Mouse (Mus musculus) thymus, adult 18-20 months (tissue): Measurements from ENCODE around the gene Nat14.

Experiments
- DNase-seq, 2 experiments: peaks; one replicate each; pipeline ENCODE4 v3.0.0; 2022; ENCODE audit warnings: mixed read lengths in 2 of 2

Nat14 gene

DNA sequence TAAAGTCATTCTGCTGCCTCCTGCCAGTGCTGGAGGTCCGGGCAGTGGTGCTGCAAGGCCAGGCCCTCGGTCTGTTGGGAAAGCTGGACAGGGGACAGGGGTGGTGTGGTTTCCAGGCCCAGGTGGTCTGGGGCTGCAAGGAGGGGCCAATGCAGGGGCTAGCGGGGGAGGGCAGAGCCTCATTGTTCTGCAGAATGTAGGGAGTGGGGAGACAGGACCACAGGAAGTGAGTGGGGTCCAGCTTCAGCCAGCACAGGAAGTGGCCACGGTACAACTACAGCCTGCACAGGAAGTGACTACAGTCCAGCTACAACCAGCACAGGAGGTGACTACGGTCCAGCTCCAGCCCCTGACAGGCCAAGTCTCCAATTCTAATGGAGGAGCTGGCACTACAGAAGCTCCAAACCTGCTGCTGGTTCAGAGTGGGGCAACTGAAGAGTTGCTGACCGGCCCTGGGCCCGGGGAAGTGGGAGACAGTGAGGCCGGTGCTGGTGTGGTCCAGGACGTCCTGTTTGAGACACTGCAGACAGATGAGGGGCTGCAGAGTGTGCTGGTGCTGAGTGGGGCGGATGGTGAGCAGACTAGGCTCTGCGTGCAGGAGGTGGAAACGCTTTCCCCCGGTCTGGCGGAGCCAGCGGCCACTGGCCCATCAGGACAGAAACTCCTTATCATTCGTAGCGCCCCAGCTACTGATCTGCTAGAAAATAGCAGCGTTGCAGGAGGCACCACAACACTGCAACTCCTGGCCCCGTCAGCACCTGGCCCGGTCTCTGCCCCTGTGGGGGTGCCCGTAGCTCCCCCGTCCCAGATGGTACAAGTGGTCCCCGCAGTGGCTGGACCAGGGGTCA lies 628 bp upstream of the Nat14 start:
- no peak for DNase-seq

DNA sequence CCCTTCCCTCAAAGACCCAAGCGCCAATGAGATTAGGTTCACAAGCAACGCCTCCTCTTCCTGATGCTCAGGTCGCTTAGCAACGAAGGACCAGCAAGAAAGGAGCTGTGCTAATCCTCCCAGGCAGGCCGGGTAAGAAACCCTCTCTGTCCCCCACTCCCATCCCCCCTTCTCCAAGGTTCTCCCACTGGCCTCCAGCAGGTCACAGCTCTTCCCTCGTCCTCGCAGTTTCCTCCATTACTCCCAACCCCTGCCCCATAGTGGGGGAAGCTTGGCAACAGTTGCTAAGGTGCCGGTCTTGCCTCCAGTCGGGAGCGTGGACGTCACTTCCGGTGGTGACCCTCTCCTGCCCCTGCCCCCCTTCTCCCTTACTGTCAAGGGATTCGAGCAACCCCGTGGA lies 680 bp downstream of the Nat14 start:
- no peak for DNase-seq

DNA sequence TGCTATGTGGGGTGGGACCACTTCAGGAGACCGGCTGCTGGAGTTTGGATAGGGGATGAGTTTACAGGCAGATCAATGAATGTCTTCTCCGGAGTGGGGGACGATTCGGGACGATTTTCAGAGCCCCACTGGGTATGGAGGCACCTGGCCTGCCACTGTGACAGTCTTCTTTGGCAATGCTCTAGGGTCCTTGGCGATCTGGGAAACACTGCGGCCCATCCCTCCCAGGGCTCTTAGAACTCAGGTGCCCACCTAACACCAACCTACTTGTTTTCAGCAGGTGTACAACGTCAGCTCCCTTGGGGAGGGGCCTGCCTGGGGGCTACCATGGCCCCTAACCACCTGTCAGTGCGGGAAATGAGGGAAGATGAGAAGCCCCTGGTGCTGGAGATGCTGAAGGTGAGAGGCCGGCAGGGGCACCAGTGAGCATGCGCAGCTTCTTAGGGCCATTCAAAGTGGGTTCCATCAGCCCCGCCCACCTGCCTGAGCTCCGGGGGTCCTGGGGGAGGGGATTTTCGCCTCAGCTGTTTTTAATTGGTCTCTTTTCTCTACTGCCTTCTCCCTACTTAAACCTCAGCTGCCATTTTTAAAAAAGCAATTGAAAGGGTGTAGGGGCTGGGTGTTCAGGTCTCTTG lies 1.2 kb downstream of the Nat14 start:
- no peak for DNase-seq

DNA sequence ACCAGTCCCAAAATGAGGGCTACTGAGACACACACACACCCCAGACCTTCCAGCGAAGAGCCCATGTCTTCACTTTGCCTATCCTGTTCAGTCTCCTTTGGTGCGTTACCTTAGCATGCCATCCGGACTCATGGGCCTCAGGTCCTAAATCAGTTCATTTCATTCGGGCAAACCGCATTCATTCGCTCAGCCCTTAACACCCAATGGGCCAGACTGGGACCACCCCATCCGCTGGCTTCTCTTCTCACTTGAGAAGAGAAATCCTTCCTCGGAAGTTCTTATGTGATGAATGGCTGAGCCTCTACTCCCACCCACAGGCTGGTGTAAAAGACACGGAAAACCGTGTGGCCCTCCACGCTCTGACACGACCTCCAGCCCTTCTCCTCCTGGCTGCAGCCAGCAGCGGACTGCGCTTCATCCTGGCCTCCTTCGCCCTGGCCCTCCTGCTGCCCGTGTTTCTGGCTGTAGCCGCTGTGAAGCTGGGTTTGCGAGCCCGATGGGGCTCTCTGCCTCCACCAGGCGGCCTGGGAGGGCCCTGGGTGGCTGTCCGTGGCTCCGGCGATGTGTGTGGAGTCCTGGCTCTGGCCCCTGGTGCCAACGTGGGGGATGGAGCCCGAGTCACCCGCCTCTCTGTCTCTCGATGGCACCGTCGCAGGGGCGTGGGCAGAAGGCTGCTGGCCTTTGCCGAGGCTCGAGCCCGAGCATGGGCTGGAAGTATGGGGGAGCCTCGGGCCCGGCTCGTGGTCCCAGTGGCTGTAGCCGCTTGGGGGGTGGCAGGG lies 1.9 kb downstream of the Nat14 start:
- DNase-seq, result no peak

DNA sequence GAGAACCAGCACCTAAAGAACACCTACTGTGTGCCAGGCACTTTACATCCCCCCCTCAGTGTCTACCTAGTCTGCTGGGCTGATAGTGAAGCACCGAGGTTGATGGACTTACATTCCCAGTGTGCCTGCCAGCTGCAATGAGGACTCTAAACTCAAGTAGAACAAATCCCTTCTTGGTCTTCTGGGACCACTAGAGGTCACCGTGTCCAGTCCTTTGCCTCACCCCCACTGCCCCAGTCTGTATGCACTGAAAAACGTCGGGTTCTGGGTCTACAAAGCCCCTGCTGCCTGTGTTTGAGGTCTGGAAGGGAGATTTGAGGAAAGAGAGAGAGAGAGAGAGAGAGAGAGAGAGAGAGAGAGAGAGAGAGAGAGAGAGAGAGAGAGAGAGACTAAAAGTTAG lies 2.7 kb downstream of the Nat14 start:
- DNase-seq, result no peak

DNA sequence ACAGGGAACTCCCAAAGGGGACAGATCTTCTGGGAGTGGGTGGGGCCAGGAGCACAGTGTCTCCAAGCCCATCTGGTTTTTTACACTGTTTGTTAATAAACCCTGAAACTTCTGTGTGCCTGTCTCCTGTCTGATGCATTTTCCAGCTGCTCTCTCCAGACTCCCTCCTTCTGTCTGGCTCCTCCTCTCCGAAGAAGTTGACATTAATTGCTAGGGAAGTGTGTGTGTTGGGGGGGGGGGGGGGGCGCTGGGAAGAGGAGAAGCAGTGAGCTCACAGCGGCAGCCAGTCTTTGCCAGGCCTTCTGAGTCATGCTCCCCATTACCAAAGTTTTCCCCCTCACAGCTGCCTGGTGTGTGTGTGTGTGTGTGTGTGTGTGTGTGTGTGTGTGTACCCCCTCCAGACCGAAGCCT lies 3.1 kb downstream of the Nat14 start:
- no peak for DNase-seq

DNA sequence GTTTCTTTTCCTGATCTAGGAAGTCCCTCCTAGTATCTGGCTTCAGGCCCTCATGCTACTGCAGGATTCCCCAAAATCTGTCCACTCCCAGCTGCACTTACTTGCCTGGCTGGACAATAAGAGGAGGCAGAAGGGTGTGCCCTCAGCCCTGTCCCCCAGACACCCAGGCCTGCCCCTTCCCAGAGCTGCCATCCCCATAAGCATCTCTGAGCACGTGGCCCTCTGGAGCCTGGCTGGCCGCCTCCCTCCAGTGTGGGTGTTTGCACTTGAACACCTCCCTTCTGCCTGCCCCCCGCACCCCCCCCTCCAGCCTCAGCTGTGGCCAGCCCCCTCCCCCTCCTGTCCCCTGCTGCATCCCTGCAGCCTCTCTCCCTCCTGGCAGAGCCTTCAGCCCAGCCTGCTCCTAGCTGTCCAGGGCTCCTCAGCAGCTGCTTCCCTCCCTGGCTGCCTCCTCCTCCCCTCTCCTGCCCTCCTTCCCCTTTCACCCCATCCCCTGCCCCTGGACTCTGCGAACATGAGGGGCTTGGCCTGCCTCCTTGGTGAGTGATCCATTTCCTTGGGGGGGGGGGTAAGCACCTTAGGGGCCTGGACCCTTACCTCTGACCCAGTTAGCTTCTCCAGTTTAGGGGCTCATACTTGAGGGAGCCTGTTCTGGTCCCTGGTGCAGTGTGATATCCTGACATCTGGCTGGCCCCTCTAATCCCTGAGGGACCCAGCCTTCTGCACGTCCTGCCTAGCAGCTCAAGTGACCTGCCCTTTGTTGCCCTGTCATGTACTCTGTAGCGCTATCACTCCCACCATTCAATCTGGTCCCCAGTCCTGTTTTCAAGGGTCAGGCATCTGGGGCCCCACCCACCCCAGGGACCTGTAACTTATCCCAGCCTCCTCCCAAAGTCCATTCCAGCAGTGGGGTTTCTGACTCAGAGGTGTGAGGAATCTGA lies 3.9 kb downstream of the Nat14 start, which contains the start of gene Ssc5d:
TSS of gene Ssc5d (plus strand) at position 345 of the 941 bp plus-strand sequence.
- DNase-seq, result no peak

DNA sequence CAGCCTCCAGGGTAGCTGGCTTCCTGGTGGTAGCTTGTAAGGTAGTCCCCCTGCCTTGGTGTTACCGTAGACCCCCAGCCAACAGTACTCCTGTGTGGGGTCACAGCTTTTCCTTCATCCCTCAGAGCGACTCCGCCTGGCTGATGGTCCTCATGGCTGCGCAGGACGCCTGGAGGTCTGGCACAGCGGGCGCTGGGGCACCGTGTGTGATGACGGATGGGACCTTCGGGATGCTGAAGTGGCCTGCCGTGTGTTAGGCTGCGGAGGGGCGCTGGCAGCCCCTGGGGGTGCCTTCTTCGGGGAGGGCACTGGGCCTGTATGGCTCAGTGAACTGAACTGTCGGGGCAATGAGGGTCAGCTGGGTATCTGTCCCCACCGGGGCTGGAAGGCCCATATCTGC lies 5.0 kb downstream of the Nat14 start:
- no peak for DNase-seq

DNA sequence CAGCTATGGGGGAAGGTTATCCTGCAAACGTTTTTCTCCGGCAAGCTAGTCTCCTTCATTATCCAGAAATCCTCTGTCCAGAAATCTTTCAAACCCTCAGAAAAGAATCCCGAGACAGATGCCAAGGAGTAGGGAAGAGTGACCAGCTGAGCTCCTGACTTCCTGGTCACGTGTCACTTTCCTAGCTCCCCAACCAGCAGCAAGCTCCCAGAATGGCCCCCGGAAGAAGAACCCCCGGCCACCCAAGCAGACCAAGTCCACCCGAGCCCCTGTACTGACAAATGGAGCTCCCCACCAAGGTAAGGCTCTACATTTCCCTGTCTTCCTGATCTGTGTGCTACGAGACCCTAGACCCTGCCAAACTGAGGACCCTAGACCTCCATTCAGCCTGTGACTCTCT lies 5.9 kb downstream of the Nat14 start:
- DNase-seq, result no peak

DNA sequence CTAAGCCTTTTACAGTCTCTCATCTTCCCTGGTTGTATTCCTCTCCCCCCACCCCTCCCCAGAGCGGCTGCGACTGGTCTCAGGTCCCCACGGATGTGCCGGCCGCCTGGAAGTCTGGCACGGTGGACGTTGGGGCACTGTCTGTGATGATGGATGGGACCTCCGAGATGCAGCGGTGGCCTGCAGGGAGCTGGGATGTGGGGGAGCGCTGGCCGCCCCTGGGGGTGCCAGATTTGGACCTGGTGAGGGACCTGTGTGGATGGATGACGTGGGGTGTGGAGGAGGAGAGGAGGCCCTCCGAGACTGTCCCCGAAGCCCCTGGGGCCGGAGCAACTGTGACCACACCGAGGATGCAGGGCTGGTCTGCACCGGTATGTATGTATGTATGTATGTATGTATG lies 6.5 kb downstream of the Nat14 start:
- DNase-seq, result no peak

DNA sequence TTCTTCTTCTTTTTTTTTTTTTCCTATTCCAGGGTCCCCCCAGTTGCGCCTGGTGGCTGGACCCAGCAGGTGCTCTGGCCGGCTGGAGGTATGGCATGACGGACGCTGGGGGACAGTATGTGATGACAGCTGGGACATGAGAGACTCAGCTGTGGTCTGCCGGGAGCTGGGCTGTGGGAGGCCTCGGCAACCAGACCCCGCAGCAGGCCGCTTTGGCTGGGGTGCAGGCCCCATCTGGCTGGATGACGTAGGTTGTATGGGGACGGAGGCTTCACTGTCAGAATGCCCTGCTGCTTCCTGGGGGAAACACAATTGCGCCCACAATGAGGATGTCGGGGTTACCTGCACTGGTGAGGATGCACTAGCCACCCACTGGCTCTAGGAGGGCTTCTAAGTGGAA lies 11.3 kb downstream of the Nat14 start:
- DNase-seq, result no peak

DNA sequence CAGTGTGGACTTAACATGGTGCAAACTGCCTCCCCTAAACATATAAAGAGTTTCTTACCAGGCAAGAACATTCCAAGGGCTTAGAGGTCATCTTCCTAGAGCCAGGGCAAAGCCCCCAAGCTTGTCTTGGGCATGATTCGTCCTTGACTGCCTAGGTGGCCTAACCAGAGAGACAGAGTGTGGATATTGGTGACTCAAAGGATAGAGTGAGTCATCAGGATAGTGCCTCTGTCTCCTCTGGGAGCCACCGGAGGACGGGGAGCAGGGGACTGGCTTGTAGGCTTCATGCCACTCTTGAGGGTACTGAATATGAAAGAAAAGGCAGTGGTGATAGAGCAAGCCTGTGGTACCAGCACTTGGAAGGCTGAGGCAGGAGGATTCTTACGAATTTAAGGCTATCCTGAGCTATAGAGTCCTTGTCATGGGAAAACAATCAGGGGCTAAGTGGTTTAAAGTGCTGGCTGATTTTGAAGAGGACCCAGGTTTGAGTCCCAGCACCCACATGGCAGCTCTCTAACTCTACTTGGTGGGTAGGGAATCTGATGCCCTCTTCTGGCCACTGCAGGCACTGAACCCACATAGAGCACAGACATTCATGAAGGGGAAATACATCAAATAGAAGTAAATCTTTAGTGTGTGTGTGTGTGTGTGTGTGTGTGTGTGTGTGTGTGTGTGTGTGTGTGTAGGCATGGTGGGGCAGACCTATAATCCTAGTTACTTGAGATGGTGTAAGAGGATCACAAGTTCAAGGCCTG lies 12.5 kb downstream of the Nat14 start:
- DNase-seq, result no peak

DNA sequence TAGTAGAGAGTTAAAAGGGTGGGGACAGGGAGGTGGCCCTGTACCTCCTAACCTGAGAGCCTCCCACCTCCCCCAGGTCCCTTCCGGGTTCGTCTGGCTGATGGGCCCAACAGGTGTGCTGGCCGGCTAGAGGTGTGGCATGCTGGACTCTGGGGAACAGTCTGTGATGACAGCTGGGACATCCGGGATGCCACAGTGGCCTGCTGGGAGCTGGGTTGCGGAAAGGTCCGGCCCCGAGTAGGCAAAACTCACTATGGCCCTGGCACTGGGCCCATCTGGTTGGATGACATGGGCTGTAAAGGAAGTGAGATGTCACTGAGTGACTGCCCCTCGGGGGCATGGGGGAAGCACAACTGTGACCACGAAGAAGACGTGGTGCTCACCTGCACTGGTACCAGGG lies 15.0 kb downstream of the Nat14 start:
- DNase-seq, result no peak

DNA sequence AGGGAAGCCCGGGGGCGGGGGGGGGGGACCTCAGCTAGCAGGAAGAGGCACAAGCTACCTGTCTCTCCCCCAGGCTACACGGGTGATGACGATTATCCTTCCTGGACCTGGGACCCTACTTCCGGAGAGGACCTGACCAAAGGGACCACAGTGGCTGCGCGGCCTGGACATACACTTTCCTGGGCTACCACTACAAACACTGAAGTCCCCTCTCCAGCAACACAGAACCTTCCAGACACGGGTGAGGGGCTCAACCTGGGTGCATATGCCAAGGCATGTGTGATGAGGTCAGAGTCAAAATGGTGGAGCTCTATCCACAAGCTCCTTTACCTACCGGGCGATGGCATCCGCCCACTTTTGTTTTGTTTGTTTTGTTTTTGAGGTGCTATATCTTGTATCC lies 15.6 kb downstream of the Nat14 start:
- DNase-seq, result no peak

DNA sequence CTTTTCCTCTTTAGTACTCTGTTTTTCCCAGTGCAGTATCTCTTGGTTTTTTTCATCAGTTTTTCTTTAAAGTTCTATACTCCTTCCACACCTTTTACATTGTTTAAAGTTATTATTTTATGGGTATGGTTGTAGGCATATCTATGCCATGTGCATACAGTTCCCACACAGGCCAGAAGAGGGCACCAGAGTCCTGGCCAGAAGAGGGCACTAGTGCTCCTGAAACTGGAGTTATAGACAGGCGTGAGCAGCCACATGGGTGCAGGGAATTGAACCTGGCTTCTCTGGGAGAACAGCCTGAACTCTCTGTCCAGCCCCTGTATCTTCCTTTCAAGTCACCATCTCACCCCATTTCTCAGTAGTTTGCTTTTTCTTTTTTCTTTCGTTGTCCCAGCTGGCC lies 16.6 kb downstream of the Nat14 start:
- DNase-seq, result peak in 1 of 2 experiments; percentile 43

DNA sequence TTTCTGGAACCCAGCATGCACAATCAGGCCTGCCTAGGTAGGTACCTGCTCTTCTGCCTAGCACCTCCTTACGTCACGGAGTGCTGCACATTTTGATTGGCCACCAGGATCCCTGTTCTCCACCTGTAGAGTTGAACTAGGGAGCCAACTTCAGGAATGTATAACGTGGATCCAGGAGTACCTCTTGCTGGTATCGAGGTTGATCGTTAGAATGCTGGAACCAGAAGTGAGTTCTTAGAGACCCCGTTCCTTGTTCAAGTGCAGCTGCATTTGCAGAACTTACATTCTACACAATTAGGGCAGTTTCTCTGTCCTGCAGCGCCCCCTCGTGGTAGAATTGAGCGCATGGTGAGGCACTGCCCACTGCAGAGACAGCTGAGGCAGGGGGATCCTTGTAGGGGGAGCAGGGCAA lies 18.2 kb downstream of the Nat14 start:
- DNase-seq, result peak; percentile 64 to 66

DNA sequence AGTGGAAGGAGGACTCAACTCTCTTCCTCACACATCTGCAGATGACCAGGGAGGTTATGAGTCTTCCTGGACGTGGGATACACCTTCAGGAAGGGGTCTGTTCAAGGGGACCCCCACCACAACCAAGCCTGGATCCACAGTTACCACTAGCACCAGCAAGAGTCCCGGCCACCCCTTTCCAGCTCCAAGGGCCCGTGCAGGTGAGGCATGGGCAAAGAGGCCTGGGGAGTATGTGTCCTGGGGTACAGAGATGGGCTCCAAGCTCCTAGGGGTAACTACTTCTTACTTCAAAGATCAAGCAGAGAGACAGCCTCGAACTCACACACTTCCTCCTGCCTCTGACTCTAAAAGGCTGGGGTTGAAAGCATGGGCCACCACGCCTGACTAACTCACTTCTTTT lies 20.8 kb downstream of the Nat14 start:
- DNase-seq, result no peak

DNA sequence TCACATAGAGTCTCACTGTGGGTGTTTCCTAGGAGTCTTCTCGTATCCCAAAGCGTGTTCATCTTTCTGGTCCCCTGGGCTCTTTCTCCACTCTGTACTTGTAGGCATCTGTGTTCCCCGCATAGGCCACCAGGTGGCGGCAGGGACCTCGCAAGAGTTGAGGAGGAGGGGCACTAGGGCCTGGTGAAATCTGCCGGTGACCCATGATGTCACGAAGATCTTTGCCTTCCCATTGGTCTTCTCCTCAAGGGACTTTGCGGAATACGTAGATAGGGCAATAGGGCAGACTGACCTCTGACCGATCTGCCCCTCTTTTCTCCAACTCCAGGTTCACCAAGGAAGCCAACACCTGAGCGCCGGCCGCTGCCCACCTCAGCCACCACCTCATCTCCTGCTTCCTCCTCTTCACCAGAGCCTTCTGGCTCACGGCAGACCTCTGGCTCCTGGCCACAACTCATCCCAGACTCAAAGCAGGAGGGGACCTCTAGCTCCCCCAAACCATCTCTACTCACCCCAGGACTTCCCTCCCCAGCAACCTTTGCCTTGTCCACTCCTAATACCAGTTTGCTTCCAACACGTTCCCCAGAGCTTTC lies 21.5 kb downstream of the Nat14 start:
- peak; percentile 79 to 87 for DNase-seq

DNA sequence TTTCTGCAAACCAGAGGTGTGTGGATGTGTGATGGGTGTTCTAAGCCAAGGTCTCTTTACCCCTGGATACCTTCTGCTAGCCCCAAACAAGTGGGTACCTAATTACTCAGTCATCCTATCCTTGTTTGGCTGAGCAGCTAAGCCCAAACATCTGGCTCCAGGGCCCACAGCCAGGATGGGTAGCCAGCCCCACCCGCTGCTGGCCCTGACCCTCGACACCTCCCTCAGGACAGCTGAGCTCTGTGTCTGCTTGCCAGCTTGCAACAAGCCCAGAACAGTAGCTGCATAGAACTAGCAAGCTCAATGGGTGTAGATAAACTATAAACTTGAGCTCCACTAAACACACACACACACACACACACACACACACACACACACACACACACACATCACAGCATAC lies 26.0 kb downstream of the Nat14 start:
- no peak for DNase-seq

DNA sequence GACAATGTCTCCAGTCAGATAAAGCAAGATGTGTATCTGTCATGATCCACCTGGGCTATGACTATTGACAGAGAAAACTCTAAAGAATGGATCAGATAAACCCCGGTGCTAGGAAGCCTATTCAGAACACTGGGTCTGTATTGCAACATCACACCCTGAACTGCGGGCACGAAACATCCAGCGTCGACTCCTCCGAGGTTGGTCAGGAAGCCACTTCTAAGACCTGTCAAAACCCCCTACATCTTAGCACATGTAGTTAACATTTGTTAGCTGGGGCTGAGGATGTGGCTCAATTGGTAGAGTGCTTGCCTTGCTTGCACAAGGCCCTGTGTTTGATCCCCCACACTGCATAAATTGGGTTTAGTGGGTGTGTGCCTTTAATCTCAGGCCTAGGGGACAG lies 26.6 kb downstream of the Nat14 start:
- DNase-seq, result no peak
